Mouse (Mus musculus) forebrain, embryonic 15.5 days (tissue): Measurements from ENCODE around the gene Antxr2. TPM values are rescaled to one million over a fixed set of nuclear protein-coding genes. Genes with fewer than 3 reads are reported as not detected.

Source experiments
- ATAC-seq: fragments of 200-750 bp; cut with Nextera tagmentation; replicated peaks from 2 replicates; pipeline ENCODE4 v1.8.0; 2017; ENCODE audit warnings: mild to moderate bottlenecking, moderate TSS enrichment, moderate library complexity
- H3K27ac ChIP-seq: fragments of 300-500 bp; sonication (generic); replicated peaks from 2 replicates; pipeline ENCODE4 v1.5.1; 2015; ENCODE audit warnings: mild to moderate bottlenecking, inconsistent platforms
- H3K27me3 ChIP-seq: fragments of 300-500 bp; sonication (generic); 2 replicates; pipeline ENCODE4 v1.6.1; 2015; ENCODE audit warnings: inconsistent platforms
- H3K36me3 ChIP-seq: fragments of 300-500 bp; sonication (generic); 2 replicates; pipeline ENCODE4 v1.6.1; 2015; ENCODE audit warnings: mild to moderate bottlenecking, inconsistent platforms
- H3K4me1 ChIP-seq: fragments of 300-500 bp; sonication (generic); 2 replicates; pipeline ENCODE4 v1.6.1; 2015; ENCODE audit warnings: inconsistent platforms
- H3K4me2 ChIP-seq: fragments of 300-500 bp; sonication (generic); replicated peaks from 2 replicates; pipeline ENCODE4 v1.6.1; 2015; ENCODE audit warnings: mild to moderate bottlenecking, inconsistent platforms
- H3K4me3 ChIP-seq: fragments of 300-500 bp; sonication (generic); 2 replicates; pipeline ENCODE4 v1.5.1; 2015; ENCODE audit warnings: mild to moderate bottlenecking, inconsistent platforms
- H3K9ac ChIP-seq: fragments of 300-500 bp; sonication (generic); replicated peaks from 2 replicates; pipeline ENCODE4 v1.6.1; 2015; ENCODE audit warnings: mild to moderate bottlenecking, inconsistent platforms
- H3K9me3 ChIP-seq: fragments of 300-500 bp; sonication (generic); 2 replicates; pipeline ENCODE4 v1.6.1; 2016; ENCODE audit warnings: inconsistent platforms
- WGBS: fragments of 180-500 bp; shearing (Covaris S2); methylation state at CpG from one replicate; pipeline ENCODE4 v1.1.7; 2015; ENCODE audit warnings: mixed read lengths; 5-methylcytosine and 5-hydroxymethylcytosine counted together
- polyA plus RNA-seq: library from polyadenylated mRNA; unstranded; fragments of >200 nt; fragmentation: Nextera tagmentation; extraction: Ambion mirVana; gene quantifications from 2 replicates; pipeline ENCODE4 v1.2.1, GENCODE M21; 2015

The Antxr2 gene
- polyA plus RNA-seq, result 4.1 and 4.4 TPM in 2 replicates

GRCm38 (mm10) chr5:98030902-98031641 is at the start of gene Antxr2:
Antxr2 (minus strand) TSS chr5:98031043.
- Histone ChIP-seq H3K4me1 (peaks cover 34% of the 10 kb centered on the region), H3K36me3 (no peaks in the 10 kb centered on the region), H3K4me2 (peak within 1 kb of the TSS; percentile 98), H3K4me3 (peak within 1 kb of the TSS; percentile 74), H3K27ac (peak within 1 kb of the TSS; percentile 58), H3K9ac (peak within 1 kb of the TSS; percentile 68), H3K9me3 (no peaks in the 10 kb centered on the region), H3K27me3 (no peaks in the 10 kb centered on the region)
- WGBS, result 3% methylated on average over 57 of the region's 58 CpGs
- ATAC-seq, result peak; percentile 70

DNA sequence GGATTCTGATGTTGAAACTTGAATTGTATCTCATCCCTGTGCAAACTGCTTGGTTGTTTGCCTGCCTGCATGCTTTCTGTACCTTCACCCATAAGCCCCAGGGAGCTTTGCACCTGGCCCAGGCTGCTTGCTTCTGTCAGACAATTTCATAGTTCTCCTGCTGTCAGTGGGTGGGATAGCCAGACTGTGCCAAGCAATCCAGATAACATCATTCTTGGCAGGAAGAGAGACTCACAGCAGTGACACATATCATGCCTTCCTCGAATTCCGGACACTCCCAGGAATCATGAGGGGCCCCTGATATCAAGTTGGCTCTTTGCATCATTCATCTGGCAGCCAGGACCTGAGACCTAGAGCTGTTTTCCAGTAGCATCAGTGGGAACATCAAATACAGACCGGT is 45.8 kb upstream of the Antxr2 start:
- no peaks in the 10 kb centered on the region for H3K36me3 ChIP-seq
- no peak overlapping the region for H3K9ac ChIP-seq
- H3K27ac ChIP-seq, result no peak overlapping the region
- no peaks in the 10 kb centered on the region for H3K4me1 ChIP-seq
- WGBS, result 62% methylated on average over 3 of the region's 3 CpGs
- H3K27me3 ChIP-seq, result no peaks in the 10 kb centered on the region
- no peak for ATAC-seq
- no peaks in the 10 kb centered on the region for H3K9me3 ChIP-seq
- no peak overlapping the region for H3K4me3 ChIP-seq
- no peak overlapping the region for H3K4me2 ChIP-seq

GRCm38 (mm10) chr5:98069191-98069590 is 38.3 kb upstream of the Antxr2 start:
- 62% methylated on average over 4 of the region's 4 CpGs for WGBS
- no peak for ATAC-seq
- H3K36me3 ChIP-seq, result no peaks in the 10 kb centered on the region

DNA sequence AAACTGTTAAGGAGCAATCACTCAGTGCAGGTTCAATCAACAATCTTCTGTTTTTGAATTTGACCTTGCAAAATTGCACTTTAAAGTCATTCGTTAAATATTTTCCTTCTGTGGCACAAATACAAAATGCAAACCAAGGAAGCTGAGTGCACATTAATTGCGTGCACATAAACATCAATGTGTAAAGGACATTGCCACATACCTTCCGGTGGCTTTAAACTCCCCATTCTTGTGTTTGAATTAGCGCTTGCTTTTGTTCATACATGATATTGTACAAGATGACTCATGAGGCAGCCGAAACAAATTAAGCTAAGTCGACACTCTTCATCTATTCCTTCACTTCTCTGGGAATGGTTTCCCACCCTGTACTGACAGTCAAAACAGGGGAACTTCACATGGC is 24.4 kb upstream of the Antxr2 start:
- ATAC-seq, result no peak
- WGBS, result 89% methylated on average over 6 of the region's 6 CpGs

More at GRCm38 (mm10) chr5:98069191-98069590, 38.3 kb upstream of the Antxr2 start:
- no peak overlapping the region for H3K9ac ChIP-seq
- H3K4me1 ChIP-seq, result 0 out of 2 replicates have a peak, but pooled peaks cover 3% of the 10 kb centered on the region
- no peaks in the 10 kb centered on the region for H3K9me3 ChIP-seq
- H3K4me3 ChIP-seq, result no peak overlapping the region
- no peaks in the 10 kb centered on the region for H3K27me3 ChIP-seq
- no peak overlapping the region for H3K27ac ChIP-seq
- no peak overlapping the region for H3K4me2 ChIP-seq

DNA sequence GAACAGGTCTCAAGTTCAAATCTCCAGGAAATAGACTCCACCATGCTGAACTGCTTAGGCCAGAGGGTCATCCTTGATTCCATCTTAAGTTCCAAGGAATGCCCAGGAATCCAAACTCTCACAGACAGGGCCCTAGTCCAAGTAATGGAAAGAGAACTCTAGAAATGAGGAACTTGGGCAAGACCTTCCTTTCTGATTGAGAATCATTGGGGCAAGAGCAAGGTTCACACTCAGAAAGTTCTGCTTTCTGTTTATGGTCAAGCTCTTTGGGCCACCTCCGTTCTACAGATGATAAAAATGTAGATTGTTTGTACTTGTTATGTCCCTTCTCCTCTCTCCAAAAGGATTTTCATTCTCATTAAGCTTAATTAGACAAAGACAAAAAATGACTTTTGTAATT is 24.0 kb upstream of the Antxr2 start:
- H3K4me2 ChIP-seq, result no peak overlapping the region
- H3K9ac ChIP-seq, result no peak overlapping the region
- no peaks in the 10 kb centered on the region for H3K9me3 ChIP-seq
- no peak for ATAC-seq
- H3K36me3 ChIP-seq, result no peaks in the 10 kb centered on the region
- H3K4me3 ChIP-seq, result no peak overlapping the region
- no peak overlapping the region for H3K27ac ChIP-seq
- no peaks in the 10 kb centered on the region for H3K4me1 ChIP-seq
- H3K27me3 ChIP-seq, result no peaks in the 10 kb centered on the region
- 84% methylated on average over 1 of the region's 1 CpGs for WGBS

More for the DNA sequence above, 24.4 kb upstream of the Antxr2 start:
- Histone ChIP-seq H3K27me3 (no peaks in the 10 kb centered on the region), H3K4me3 (no peak overlapping the region), H3K9me3 (no peaks in the 10 kb centered on the region), H3K27ac (no peak overlapping the region), H3K9ac (no peak overlapping the region), H3K36me3 (no peaks in the 10 kb centered on the region), H3K4me2 (no peak overlapping the region), H3K4me1 (no peaks in the 10 kb centered on the region)

DNA sequence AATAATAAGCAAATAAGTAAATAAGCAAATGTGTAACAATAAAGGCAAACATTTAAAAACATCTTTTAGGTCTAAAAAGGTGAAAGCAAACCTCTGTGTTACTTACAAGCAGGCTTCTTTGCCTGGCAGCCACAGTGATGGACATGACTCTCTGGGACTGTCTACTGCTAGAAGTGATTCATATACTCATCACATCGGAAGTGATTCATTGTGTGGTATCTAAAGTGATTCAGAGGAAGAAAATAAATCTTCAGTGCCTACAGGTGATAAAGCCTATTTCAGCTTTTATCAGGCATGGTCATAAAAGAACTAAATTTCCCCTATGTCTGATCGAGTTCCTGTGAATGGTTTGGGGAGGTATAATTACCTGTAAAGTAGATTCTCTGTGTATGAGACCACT is 4.1 kb upstream of the Antxr2 start:
- Histone ChIP-seq H3K9ac (no peak overlapping the region), H3K27ac (no peak overlapping the region), H3K4me1 (peaks cover 12% of the 10 kb centered on the region), H3K36me3 (no peaks in the 10 kb centered on the region), H3K4me2 (no peak overlapping the region), H3K27me3 (no peaks in the 10 kb centered on the region), H3K4me3 (no peak overlapping the region), H3K9me3 (no peaks in the 10 kb centered on the region)
- WGBS, result 87% methylated on average over 2 of the region's 2 CpGs
- no peak for ATAC-seq

GRCm38 (mm10) chr5:98034207-98034606 is 3.4 kb upstream of the Antxr2 start:
- Histone ChIP-seq H3K4me2 (no peak overlapping the region), H3K9ac (no peak overlapping the region), H3K4me3 (no peak overlapping the region), H3K9me3 (no peaks in the 10 kb centered on the region), H3K27me3 (no peaks in the 10 kb centered on the region), H3K27ac (no peak overlapping the region), H3K4me1 (peaks cover 20% of the 10 kb centered on the region), H3K36me3 (no peaks in the 10 kb centered on the region)
- ATAC-seq, result no peak
- WGBS, result 75% methylated on average over 2 of the region's 2 CpGs

- no peak overlapping the region for H3K4me3 ChIP-seq
- H3K9me3 ChIP-seq, result no peaks in the 10 kb centered on the region
- H3K9ac ChIP-seq, result no peak overlapping the region
- no peaks in the 10 kb centered on the region for H3K36me3 ChIP-seq
- 76% methylated on average over 7 of the region's 7 CpGs for WGBS
- H3K4me1 ChIP-seq, result peaks cover 30% of the 10 kb centered on the region
- H3K4me2 ChIP-seq, result no peak overlapping the region
- no peaks in the 10 kb centered on the region for H3K27me3 ChIP-seq
- no peak overlapping the region for H3K27ac ChIP-seq
- no peak for ATAC-seq
Observed at GRCm38 (mm10) chr5:98032803-98033420, 2.1 kb upstream of the Antxr2 start.

DNA sequence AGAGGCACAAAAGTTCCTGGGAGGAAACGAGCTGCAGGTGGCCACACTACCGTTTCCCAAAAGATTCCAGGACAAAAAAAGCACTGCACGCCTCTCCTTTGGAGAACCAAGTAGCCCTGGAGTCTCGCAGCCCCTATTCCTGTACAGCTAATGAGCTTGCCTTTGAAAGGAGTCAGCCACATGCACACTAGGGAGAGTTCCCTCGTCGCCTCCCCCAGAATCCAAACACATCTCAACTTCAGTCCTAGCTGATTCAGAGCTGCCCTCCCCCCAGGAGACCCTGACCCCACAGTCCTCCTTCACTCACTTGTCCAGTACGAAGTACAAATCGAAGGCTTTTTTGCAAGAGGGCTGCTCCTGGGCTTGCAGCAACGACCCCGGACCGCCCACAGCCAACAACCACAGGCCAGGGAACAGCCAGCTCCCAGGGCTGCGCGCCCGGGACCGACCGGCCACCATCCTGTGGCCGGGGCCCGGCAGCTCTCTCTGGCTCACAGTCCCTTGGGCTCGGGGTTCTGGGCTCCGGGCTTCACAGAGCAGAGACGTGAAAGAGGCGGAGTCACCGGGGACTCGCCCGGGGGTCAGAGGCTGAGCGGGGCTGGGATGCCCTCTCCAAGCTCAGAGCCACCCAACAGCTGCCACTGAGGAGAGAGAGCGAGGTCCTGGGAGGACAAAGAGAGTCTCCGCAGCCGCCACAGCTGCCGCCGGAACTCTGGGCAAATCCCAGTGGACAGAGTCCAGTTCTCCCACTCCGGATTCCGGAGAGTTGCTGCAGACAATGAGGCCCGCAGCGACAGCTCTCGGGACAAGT is 547 bp downstream of the Antxr2 start:
- H3K27ac ChIP-seq, result peak overlapping the region; percentile 58
- ATAC-seq, result peak; percentile 90

GRCm38 (mm10) chr5:98027688-98028389 is 3.0 kb downstream of the Antxr2 start:
- Histone ChIP-seq H3K4me1 (peaks cover 34% of the 10 kb centered on the region), H3K9me3 (no peaks in the 10 kb centered on the region), H3K27ac (no peak overlapping the region), H3K27me3 (no peaks in the 10 kb centered on the region), H3K4me2 (peak overlapping the region; percentile 14; the same call in 1 of the 2 replicates), H3K36me3 (no peaks in the 10 kb centered on the region), H3K4me3 (no peak overlapping the region), H3K9ac (no peak overlapping the region)
- WGBS, result 67% methylated on average over 8 of the region's 8 CpGs
- ATAC-seq, result no peak

More for the DNA sequence above, 547 bp downstream of the Antxr2 start:
- Histone ChIP-seq H3K9ac (peak overlapping the region; percentile 68), H3K4me1 (peaks cover 34% of the 10 kb centered on the region), H3K4me2 (peak overlapping the region; percentile 98), H3K9me3 (no peaks in the 10 kb centered on the region), H3K27me3 (no peaks in the 10 kb centered on the region), H3K4me3 (peak overlapping the region; percentile 74), H3K36me3 (no peaks in the 10 kb centered on the region)
- under 1% methylated on average over 36 of the region's 36 CpGs for WGBS

DNA sequence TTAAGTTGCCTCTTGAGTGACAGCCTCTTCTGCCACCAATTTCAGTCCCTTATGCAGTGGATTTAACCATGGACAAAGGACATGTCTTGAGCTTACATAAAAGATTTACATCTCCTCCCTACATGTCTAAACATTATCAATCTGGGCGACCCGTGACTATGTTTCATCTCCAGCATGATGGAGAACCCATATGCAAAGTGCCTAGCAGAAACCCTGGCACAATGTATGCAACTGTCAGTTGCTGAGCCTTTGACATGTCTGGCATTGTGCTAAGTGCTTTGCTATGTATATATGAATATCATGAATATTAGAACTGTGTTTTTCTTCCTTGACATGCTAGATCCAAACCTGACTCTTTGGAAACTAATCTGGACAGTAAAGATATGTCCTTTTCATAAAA is 4.9 kb downstream of the Antxr2 start:
- Histone ChIP-seq H3K9ac (no peak overlapping the region), H3K4me1 (peaks cover 29% of the 10 kb centered on the region), H3K27ac (no peak overlapping the region), H3K4me3 (no peak overlapping the region), H3K36me3 (no peaks in the 10 kb centered on the region), H3K4me2 (no peak overlapping the region), H3K9me3 (no peaks in the 10 kb centered on the region), H3K27me3 (no peaks in the 10 kb centered on the region)
- ATAC-seq, result no peak
- 57% methylated on average over 2 of the region's 2 CpGs for WGBS
